Mouse (Mus musculus): ENCODE data around the gene Gid4.

- TF ChIP-seq CTCF (IDR thresholded peaks at IDR 0.05; ENCODE audit: low read depth, low read length): no peak
- TF ChIP-seq GATA1 (IDR thresholded peaks at IDR 0.05; ENCODE audit: borderline replicate concordance, low read length): no peak
Measured at GRCm38 (mm10) chr11:60457973-60458372, 41.0 kb downstream of the Gid4 start.

Measured in G1E (cell line).